Mouse (Mus musculus): ENCODE data around the gene Fgfr4. TPM values are rescaled to one million over a fixed set of nuclear protein-coding genes. Genes with fewer than 3 reads are reported as not detected.

The Fgfr4 gene
- 0.23 and 0.27 TPM in 2 replicates for polyA plus RNA-seq (2014; fragmentation: Nextera tagmentation; extraction: Ambion mirVana)

GRCm38 (mm10) chr13:55152621-55153415 is at the start of gene Fgfr4:
Fgfr4 (plus strand) TSS chr13:55152640.
- no peaks in the 10 kb centered on the region for H3K9me3 ChIP-seq (ENCODE audit: control insufficient read depth, low read length)
- peaks cover 17% of the 10 kb centered on the region for H3K27me3 ChIP-seq (ENCODE audit: control insufficient read depth, insufficient read depth, low read length)
- DNase-seq (ENCODE audit: low spot score) (peak; percentile 77), ATAC-seq (replicated peaks; ENCODE audit: low FRiP score) (peak; percentile 46; the same call in 1 of the 2 replicates)
- WGBS: under 1% methylated on average over 68 of the region's 68 CpGs
- H3K4me2 ChIP-seq (ENCODE audit: low read depth, low read length, severe bottlenecking): peak within 1 kb of the TSS; percentile 99
- no peak within 1 kb of the TSS for H3K27ac ChIP-seq (ENCODE audit: low read depth, low read length)
- H3K9ac ChIP-seq (ENCODE audit: low read length): peak within 1 kb of the TSS; percentile 57
- no peaks in the 10 kb centered on the region for H3K36me3 ChIP-seq (ENCODE audit: control insufficient read depth, insufficient read depth, low read length)
- H3K4me3 ChIP-seq (ENCODE audit: low read depth, low read length): peak within 1 kb of the TSS; percentile 49
- peaks cover 8% of the 10 kb centered on the region; the same call in 1 of the 2 replicates for H3K4me1 ChIP-seq (replicated peaks; ENCODE audit: control insufficient read depth, insufficient read depth, low read length)

- DNase-seq (ENCODE audit: low spot score): no peak
- no peaks in the 10 kb centered on the region for H3K27me3 ChIP-seq (ENCODE audit: control insufficient read depth, insufficient read depth, low read length)
- ATAC-seq (replicated peaks; ENCODE audit: low FRiP score): no peak
- H3K9ac ChIP-seq (ENCODE audit: low read length): no peak overlapping the region
- no peak overlapping the region for H3K4me2 ChIP-seq (ENCODE audit: low read depth, low read length, severe bottlenecking)
- WGBS: 66% methylated on average over 2 of the region's 2 CpGs
- no peaks in the 10 kb centered on the region for H3K9me3 ChIP-seq (ENCODE audit: control insufficient read depth, low read length)
- no peaks in the 10 kb centered on the region for H3K36me3 ChIP-seq (ENCODE audit: control insufficient read depth, insufficient read depth, low read length)
- H3K4me1 ChIP-seq (replicated peaks; ENCODE audit: control insufficient read depth, insufficient read depth, low read length): peaks cover 8% of the 10 kb centered on the region; the same call in 1 of the 2 replicates
- H3K27ac ChIP-seq (ENCODE audit: low read depth, low read length): no peak overlapping the region
- H3K4me3 ChIP-seq (ENCODE audit: low read depth, low read length): no peak overlapping the region
These were observed 49.1 kb upstream of the Fgfr4 start for GRCm38 (mm10) chr13:55103351-55103750.

- Histone ChIP-seq H3K4me1 (replicated peaks; ENCODE audit: control insufficient read depth, insufficient read depth, low read length) (peaks cover 3% of the 10 kb centered on the region; the same call in 1 of the 2 replicates), H3K9me3 (ENCODE audit: control insufficient read depth, low read length) (no peaks in the 10 kb centered on the region), H3K27ac (ENCODE audit: low read depth, low read length) (peak within 1 kb of the TSS; percentile 80), H3K4me2 (ENCODE audit: low read depth, low read length, severe bottlenecking) (peak within 1 kb of the TSS; percentile 74), H3K9ac (ENCODE audit: low read length) (peak within 1 kb of the TSS; percentile 87), H3K4me3 (ENCODE audit: low read depth, low read length) (peak within 1 kb of the TSS; percentile 85), H3K36me3 (ENCODE audit: control insufficient read depth, insufficient read depth, low read length) (no peaks in the 10 kb centered on the region), H3K27me3 (ENCODE audit: control insufficient read depth, insufficient read depth, low read length) (no peaks in the 10 kb centered on the region)
- DNase-seq (ENCODE audit: low spot score) (peak; percentile 98), ATAC-seq (replicated peaks; ENCODE audit: low FRiP score) (peak; percentile 92)
- under 1% methylated on average over 58 of the region's 66 CpGs for WGBS
These were observed 47.1 kb upstream of the Fgfr4 start, which contains the start of gene Zfp346 for GRCm38 (mm10) chr13:55105045-55105952. Zfp346 (plus strand) TSS chr13:55105311.

- H3K4me2 ChIP-seq (ENCODE audit: low read depth, low read length, severe bottlenecking): peak overlapping the region; percentile 74
- H3K27me3 ChIP-seq (ENCODE audit: control insufficient read depth, insufficient read depth, low read length): no peaks in the 10 kb centered on the region
- peak overlapping the region; percentile 85 for H3K4me3 ChIP-seq (ENCODE audit: low read depth, low read length)
- H3K9me3 ChIP-seq (ENCODE audit: control insufficient read depth, low read length): no peaks in the 10 kb centered on the region
- peaks cover 3% of the 10 kb centered on the region; the same call in 1 of the 2 replicates for H3K4me1 ChIP-seq (replicated peaks; ENCODE audit: control insufficient read depth, insufficient read depth, low read length)
- 25% methylated on average over 8 of the region's 8 CpGs for WGBS
- DNase-seq (ENCODE audit: low spot score) (no peak), ATAC-seq (replicated peaks; ENCODE audit: low FRiP score) (no peak)
- H3K27ac ChIP-seq (ENCODE audit: low read depth, low read length): no peak overlapping the region
- H3K9ac ChIP-seq (ENCODE audit: low read length): peak overlapping the region; percentile 87
- no peaks in the 10 kb centered on the region for H3K36me3 ChIP-seq (ENCODE audit: control insufficient read depth, insufficient read depth, low read length)
These were observed 46.3 kb upstream of the Fgfr4 start for GRCm38 (mm10) chr13:55105953-55106691.

GRCm38 (mm10) chr13:55107116-55107515 is 45.3 kb upstream of the Fgfr4 start:
- Histone ChIP-seq H3K36me3 (ENCODE audit: control insufficient read depth, insufficient read depth, low read length) (no peaks in the 10 kb centered on the region), H3K9me3 (ENCODE audit: control insufficient read depth, low read length) (no peaks in the 10 kb centered on the region), H3K27me3 (ENCODE audit: control insufficient read depth, insufficient read depth, low read length) (no peaks in the 10 kb centered on the region), H3K4me2 (ENCODE audit: low read depth, low read length, severe bottlenecking) (no peak overlapping the region), H3K4me1 (replicated peaks; ENCODE audit: control insufficient read depth, insufficient read depth, low read length) (peaks cover 3% of the 10 kb centered on the region; the same call in 1 of the 2 replicates), H3K4me3 (ENCODE audit: low read depth, low read length) (no peak overlapping the region), H3K27ac (ENCODE audit: low read depth, low read length) (no peak overlapping the region), H3K9ac (ENCODE audit: low read length) (no peak overlapping the region)
- ATAC-seq (replicated peaks; ENCODE audit: low FRiP score): no peak
- DNase-seq (ENCODE audit: low spot score): no peak
- WGBS: 91% methylated on average over 4 of the region's 4 CpGs

GRCm38 (mm10) chr13:55107694-55108093 is 44.7 kb upstream of the Fgfr4 start:
- ATAC-seq (replicated peaks; ENCODE audit: low FRiP score): no peak
- no peaks in the 10 kb centered on the region for H3K36me3 ChIP-seq (ENCODE audit: control insufficient read depth, insufficient read depth, low read length)
- no peak overlapping the region for H3K27ac ChIP-seq (ENCODE audit: low read depth, low read length)
- no peaks in the 10 kb centered on the region for H3K9me3 ChIP-seq (ENCODE audit: control insufficient read depth, low read length)
- H3K4me3 ChIP-seq (ENCODE audit: low read depth, low read length): no peak overlapping the region
- H3K27me3 ChIP-seq (ENCODE audit: control insufficient read depth, insufficient read depth, low read length): no peaks in the 10 kb centered on the region
- 91% methylated on average over 8 of the region's 8 CpGs for WGBS
- H3K9ac ChIP-seq (ENCODE audit: low read length): no peak overlapping the region
- DNase-seq (ENCODE audit: low spot score): no peak
- H3K4me2 ChIP-seq (ENCODE audit: low read depth, low read length, severe bottlenecking): no peak overlapping the region
- peaks cover 3% of the 10 kb centered on the region; the same call in 1 of the 2 replicates for H3K4me1 ChIP-seq (replicated peaks; ENCODE audit: control insufficient read depth, insufficient read depth, low read length)

GRCm38 (mm10) chr13:55114375-55114774 is 38.1 kb upstream of the Fgfr4 start:
- WGBS: 93% methylated on average over 6 of the region's 6 CpGs
- no peaks in the 10 kb centered on the region for H3K9me3 ChIP-seq (ENCODE audit: control insufficient read depth, low read length)
- ATAC-seq (replicated peaks; ENCODE audit: low FRiP score): no peak
- H3K36me3 ChIP-seq (ENCODE audit: control insufficient read depth, insufficient read depth, low read length): no peaks in the 10 kb centered on the region; the same call in 1 of the 2 replicates
- H3K4me1 ChIP-seq (replicated peaks; ENCODE audit: control insufficient read depth, insufficient read depth, low read length): no peaks in the 10 kb centered on the region
- no peak overlapping the region for H3K9ac ChIP-seq (ENCODE audit: low read length)
- DNase-seq (ENCODE audit: low spot score): no peak
- no peak overlapping the region for H3K27ac ChIP-seq (ENCODE audit: low read depth, low read length)
- H3K27me3 ChIP-seq (ENCODE audit: control insufficient read depth, insufficient read depth, low read length): no peaks in the 10 kb centered on the region
- H3K4me3 ChIP-seq (ENCODE audit: low read depth, low read length): no peak overlapping the region
- no peak overlapping the region for H3K4me2 ChIP-seq (ENCODE audit: low read depth, low read length, severe bottlenecking)

- Histone ChIP-seq H3K36me3 (ENCODE audit: control insufficient read depth, insufficient read depth, low read length) (no peaks in the 10 kb centered on the region; the same call in 1 of the 2 replicates), H3K9ac (ENCODE audit: low read length) (no peak overlapping the region), H3K27me3 (ENCODE audit: control insufficient read depth, insufficient read depth, low read length) (no peaks in the 10 kb centered on the region), H3K4me1 (replicated peaks; ENCODE audit: control insufficient read depth, insufficient read depth, low read length) (no peaks in the 10 kb centered on the region), H3K4me2 (ENCODE audit: low read depth, low read length, severe bottlenecking) (no peak overlapping the region), H3K9me3 (ENCODE audit: control insufficient read depth, low read length) (no peaks in the 10 kb centered on the region), H3K27ac (ENCODE audit: low read depth, low read length) (no peak overlapping the region), H3K4me3 (ENCODE audit: low read depth, low read length) (no peak overlapping the region)
- DNase-seq (ENCODE audit: low spot score): no peak
- no peak for ATAC-seq (replicated peaks; ENCODE audit: low FRiP score)
- 93% methylated on average over 6 of the region's 6 CpGs for WGBS
These were observed 27.5 kb upstream of the Fgfr4 start for GRCm38 (mm10) chr13:55124903-55125302.
